Mouse (Mus musculus) liver, embryonic 11.5 days (tissue): ENCODE measurements around the gene Prss41. TPM values are rescaled to one million over a fixed set of nuclear protein-coding genes. Genes with fewer than 3 reads are reported as not detected.
A peak's percentile ranks its signal among the peaks of the same experiment; 100 is the strongest.

ENCODE experiments used
- ATAC-seq: fragments of 200-750 bp; cut with Nextera tagmentation; replicated peaks from 2 replicates; pipeline ENCODE4 v1.8.0; 2017; ENCODE audit warnings: moderate number of reproducible peaks, mild to moderate bottlenecking, moderate TSS enrichment, moderate library complexity; ENCODE audit not compliant: low FRiP score
- DNase-seq: peaks from one replicate; pipeline ENCODE4 v3.0.0-alpha.2; 2017; ENCODE audit warnings: low spot score
- H3K27ac ChIP-seq: fragments of 300-500 bp; sonication (generic); 2 replicates; pipeline ENCODE4 v1.5.1; 2014; ENCODE audit warnings: mild to moderate bottlenecking, low read depth, low read length, control low read depth
- H3K27me3 ChIP-seq: fragments of 300-500 bp; sonication (generic); replicated peaks from 2 replicates; pipeline ENCODE4 v1.6.1; 2014; ENCODE audit warnings: low read length, mixed read lengths; ENCODE audit not compliant: control insufficient read depth, insufficient read depth
- H3K36me3 ChIP-seq: fragments of 300-500 bp; sonication (generic); 2 replicates; pipeline ENCODE4 v1.6.1; 2014; ENCODE audit warnings: mild to moderate bottlenecking, low read length, moderate library complexity, mixed read lengths; ENCODE audit not compliant: control insufficient read depth, insufficient read depth
- H3K4me1 ChIP-seq: fragments of 300-500 bp; sonication (generic); replicated peaks from 2 replicates; pipeline ENCODE4 v1.6.1; 2014; ENCODE audit warnings: low read length, mixed read lengths; ENCODE audit not compliant: control insufficient read depth, insufficient read depth
- H3K4me2 ChIP-seq: fragments of 300-500 bp; sonication (generic); 2 replicates; pipeline ENCODE4 v1.6.1; 2014; ENCODE audit warnings: mild to moderate bottlenecking, control low read depth, moderate library complexity
- H3K4me3 ChIP-seq: fragments of 300-500 bp; sonication (generic); 2 replicates; pipeline ENCODE4 v1.5.1; 2014; ENCODE audit warnings: low read depth, low read length, control low read depth
- H3K9ac ChIP-seq: fragments of 300-500 bp; sonication (generic); 2 replicates; pipeline ENCODE4 v1.6.1; 2014; ENCODE audit warnings: low read depth, low read length, control low read depth
- H3K9me3 ChIP-seq: fragments of 300-500 bp; sonication (generic); 2 replicates; pipeline ENCODE4 v1.6.1; 2016; ENCODE audit warnings: low read length, inconsistent platforms, mixed read lengths; ENCODE audit not compliant: control insufficient read depth
- WGBS: fragments of 180-500 bp; shearing (Covaris S2); extraction: QIAGEN DNeasy Blood & Tissue Kit; methylation state at CpG from one replicate; pipeline ENCODE4 v1.1.7; 2014; 5-methylcytosine and 5-hydroxymethylcytosine counted together
- polyA plus RNA-seq: library from polyadenylated mRNA; unstranded; fragments of >200 nt; fragmentation: Nextera tagmentation; extraction: Ambion mirVana; gene quantifications from 2 replicates; pipeline ENCODE4 v1.2.1, GENCODE M21; 2014

The Prss41 gene
- polyA plus RNA-seq, 1 experiment from 2014 or later = 1.2 TPM

DNA sequence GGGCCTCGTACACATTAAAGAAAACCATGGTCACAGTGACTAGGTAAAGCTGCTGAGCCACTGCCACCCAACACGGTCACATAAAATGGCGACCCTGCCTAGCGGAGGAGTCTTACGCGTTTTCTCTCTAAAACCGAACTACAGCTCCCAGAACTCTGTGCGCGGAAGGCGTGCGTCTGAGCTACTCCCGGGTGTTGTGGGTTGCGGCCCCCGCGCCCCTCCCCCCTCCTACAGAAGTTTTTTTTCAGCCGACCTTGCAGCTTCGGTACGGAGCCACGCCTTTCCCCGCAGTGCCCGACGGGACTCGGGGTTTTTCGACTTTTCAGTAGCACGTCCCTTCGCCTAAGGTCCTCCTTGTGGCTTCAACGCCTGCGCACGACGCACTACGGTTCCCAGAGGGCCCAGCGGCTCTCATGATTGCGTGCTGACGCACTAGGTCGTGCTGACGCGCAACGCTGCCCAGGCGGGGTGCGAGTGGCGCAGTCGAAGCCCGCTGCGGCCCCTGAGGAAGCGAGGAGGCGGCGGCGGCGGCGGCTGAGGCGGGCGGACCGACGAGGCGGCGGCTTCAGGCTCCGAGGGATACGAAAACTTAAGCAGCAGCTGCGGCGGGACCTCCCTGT is 41.1 kb downstream of the Prss41 start:
- peaks cover 9% of the 10 kb centered on the region; the same call in 1 of the 2 replicates for H3K36me3 ChIP-seq
- WGBS = under 1% methylated on average over 58 of the region's 60 CpGs
- H3K4me1 ChIP-seq = peaks cover 15% of the 10 kb centered on the region
- H3K9me3 ChIP-seq = no peaks in the 10 kb centered on the region
- peak; percentile 94 for DNase-seq
- H3K27me3 ChIP-seq = no peaks in the 10 kb centered on the region
- peak overlapping the region; percentile 97 for H3K27ac ChIP-seq
- peak; percentile 98 for ATAC-seq
- peak overlapping the region; percentile 99 for H3K9ac ChIP-seq
- H3K4me2 ChIP-seq = peak overlapping the region; percentile 97
- H3K4me3 ChIP-seq = peak overlapping the region; percentile 99

DNA sequence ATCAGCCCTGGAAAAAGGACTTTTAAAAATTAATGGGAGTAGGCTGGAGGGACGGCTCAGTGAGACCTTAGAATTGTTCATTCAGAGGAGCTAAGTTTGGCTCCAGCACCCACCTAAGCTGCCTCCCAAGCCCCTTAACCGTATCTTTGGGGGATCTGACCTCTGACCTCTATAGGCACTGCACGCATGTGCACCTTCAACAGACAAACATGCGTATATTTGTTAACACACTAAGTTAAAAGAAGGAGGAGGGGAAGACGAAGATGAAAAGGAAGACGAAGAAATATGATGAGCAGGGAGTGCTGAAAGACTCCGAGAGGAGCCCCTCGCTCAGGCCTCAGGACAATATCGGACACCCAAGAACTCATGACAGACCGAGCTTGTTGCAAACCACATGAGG is 42.3 kb downstream of the Prss41 start:
- DNase-seq = no peak
- Histone ChIP-seq H3K4me1 (peaks cover 11% of the 10 kb centered on the region), H3K9me3 (no peaks in the 10 kb centered on the region), H3K27ac (no peak overlapping the region), H3K9ac (no peak overlapping the region), H3K4me2 (peak overlapping the region; percentile 17), H3K27me3 (no peaks in the 10 kb centered on the region), H3K36me3 (peaks cover 2% of the 10 kb centered on the region; the same call in 1 of the 2 replicates), H3K4me3 (no peak overlapping the region)
- ATAC-seq = no peak
- 93% methylated on average over 10 of the region's 10 CpGs for WGBS

DNA sequence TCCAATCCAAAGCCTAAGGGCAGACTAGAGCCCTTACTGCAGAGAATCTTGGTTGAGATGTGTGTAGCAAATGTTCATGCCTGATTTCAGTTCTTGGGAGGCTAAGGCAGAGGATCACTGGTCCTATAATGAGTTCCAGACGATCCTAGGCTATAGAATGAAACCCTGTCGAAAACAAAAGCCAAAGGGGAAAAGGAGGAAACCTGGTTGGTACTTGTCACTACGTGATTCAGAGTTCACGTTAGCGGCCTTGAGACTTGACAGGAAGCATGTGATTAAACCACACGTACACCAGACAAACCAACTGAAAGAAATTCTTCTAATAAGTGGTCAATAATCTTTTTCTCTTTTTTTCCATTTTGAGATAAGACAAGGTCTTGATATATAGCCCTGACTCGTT is 46.7 kb downstream of the Prss41 start:
- Histone ChIP-seq H3K4me2 (no peak overlapping the region), H3K4me3 (no peak overlapping the region), H3K4me1 (no peaks in the 10 kb centered on the region), H3K27ac (no peak overlapping the region), H3K27me3 (no peaks in the 10 kb centered on the region), H3K36me3 (no peaks in the 10 kb centered on the region), H3K9ac (no peak overlapping the region), H3K9me3 (no peaks in the 10 kb centered on the region)
- ATAC-seq (no peak), DNase-seq (no peak)
- WGBS = 49% methylated on average over 7 of the region's 7 CpGs

DNA sequence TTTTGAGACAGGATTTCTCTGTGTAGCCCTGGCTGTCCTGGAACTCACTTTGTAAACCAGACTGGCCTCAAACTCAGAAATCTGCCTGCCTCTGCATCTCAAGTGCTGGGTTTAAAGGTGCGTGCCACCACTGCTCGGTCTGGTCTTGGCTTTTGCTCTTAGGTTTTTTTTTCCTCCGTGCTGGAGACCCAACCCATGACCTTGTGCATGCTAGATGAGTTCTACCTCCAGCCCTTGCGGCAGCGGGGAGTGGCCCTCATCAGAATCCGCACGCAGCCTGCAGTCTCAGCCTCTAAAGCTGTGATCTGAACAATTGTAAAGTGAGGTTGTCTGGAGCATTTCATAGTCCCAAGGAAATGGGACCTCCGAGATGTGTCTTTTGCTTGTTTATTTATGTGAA is 48.6 kb downstream of the Prss41 start:
- DNase-seq = no peak
- H3K4me1 ChIP-seq = peaks cover 8% of the 10 kb centered on the region; the same call in 1 of the 2 replicates
- no peak for ATAC-seq
- no peak overlapping the region for H3K9ac ChIP-seq
- H3K4me2 ChIP-seq = no peak overlapping the region
- no peaks in the 10 kb centered on the region for H3K9me3 ChIP-seq
- H3K27ac ChIP-seq = no peak overlapping the region
- H3K36me3 ChIP-seq = no peaks in the 10 kb centered on the region
- H3K27me3 ChIP-seq = no peaks in the 10 kb centered on the region
- WGBS = 91% methylated on average over 8 of the region's 8 CpGs
- H3K4me3 ChIP-seq = no peak overlapping the region

DNA sequence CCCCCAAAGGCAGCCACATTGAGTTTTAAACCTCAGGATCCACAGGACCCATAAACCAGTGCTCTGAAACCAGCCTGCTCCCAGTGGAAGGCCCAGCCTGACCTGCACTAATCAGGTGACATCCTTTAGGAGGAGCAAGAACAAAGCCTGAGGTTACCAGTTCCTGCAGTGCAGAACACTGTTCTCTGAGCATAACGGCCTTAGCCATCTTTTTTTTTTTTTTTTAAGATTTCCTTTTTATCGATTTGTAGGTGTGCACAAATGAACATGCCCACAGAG is 53.0 kb downstream of the Prss41 start:
- no peaks in the 10 kb centered on the region for H3K36me3 ChIP-seq
- ATAC-seq (peak; percentile 16), DNase-seq (no peak)
- H3K4me2 ChIP-seq = peak overlapping the region; percentile 91
- peak overlapping the region; percentile 55 for H3K4me3 ChIP-seq
- no peaks in the 10 kb centered on the region for H3K9me3 ChIP-seq
- peak overlapping the region; percentile 74; the same call in 1 of the 2 replicates for H3K27ac ChIP-seq
- H3K27me3 ChIP-seq = no peaks in the 10 kb centered on the region
- H3K4me1 ChIP-seq = peaks cover 13% of the 10 kb centered on the region
- 57% methylated on average over 2 of the region's 2 CpGs for WGBS
- peak overlapping the region; percentile 91 for H3K9ac ChIP-seq

DNA sequence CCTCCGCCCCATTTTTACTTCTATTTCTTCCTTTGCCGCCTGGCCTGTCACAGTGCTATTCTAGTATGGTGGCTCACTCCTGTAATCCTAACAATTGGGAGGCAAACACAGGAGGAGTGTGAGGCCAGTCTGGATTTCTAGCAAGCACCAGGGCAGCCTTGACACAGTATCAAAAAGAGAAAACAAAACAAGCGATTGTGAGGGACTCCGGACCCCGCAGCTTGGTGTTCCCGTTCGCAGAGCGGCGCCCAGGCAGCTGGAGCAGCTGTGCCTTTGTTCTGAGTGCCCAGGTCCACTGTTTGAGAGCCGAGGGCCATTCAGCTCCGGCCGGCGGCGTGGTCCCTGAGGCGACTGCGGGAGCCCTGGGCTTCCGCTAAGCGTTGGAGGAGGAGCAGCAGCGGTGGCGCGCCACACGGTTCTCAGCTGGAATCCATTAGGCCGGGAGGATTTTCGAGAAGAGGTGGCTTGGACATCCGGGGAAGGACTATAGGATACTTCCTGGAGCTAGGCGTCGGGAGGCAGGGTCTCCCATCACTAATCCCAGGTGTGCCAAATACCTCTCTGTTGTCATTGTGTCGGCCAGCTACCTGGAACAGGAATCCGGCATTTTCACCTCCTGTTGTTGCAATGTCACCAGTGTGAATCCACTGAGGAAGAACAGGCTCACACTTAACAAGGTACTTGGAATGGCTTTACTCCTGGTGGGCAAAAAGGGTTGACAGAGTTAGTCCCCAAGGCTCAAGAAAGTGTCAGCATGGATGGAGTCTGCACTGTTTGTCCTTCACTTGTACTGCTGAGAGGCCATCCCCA is 53.5 kb downstream of the Prss41 start, which contains the start of gene Srrm2:
Gene Srrm2, plus strand, starts transcription at position 264 of the 810 bp plus-strand sequence.
- Histone ChIP-seq H3K27me3 (no peaks in the 10 kb centered on the region), H3K4me3 (peak within 1 kb of the TSS; percentile 55), H3K36me3 (no peaks in the 10 kb centered on the region), H3K4me2 (peak within 1 kb of the TSS; percentile 91), H3K4me1 (peaks cover 13% of the 10 kb centered on the region), H3K27ac (peak within 1 kb of the TSS; percentile 74), H3K9me3 (no peaks in the 10 kb centered on the region), H3K9ac (peak within 1 kb of the TSS; percentile 91)
- ATAC-seq (peak; percentile 57), DNase-seq (peak; percentile 74)
- WGBS = 4% methylated on average over 29 of the region's 29 CpGs

DNA sequence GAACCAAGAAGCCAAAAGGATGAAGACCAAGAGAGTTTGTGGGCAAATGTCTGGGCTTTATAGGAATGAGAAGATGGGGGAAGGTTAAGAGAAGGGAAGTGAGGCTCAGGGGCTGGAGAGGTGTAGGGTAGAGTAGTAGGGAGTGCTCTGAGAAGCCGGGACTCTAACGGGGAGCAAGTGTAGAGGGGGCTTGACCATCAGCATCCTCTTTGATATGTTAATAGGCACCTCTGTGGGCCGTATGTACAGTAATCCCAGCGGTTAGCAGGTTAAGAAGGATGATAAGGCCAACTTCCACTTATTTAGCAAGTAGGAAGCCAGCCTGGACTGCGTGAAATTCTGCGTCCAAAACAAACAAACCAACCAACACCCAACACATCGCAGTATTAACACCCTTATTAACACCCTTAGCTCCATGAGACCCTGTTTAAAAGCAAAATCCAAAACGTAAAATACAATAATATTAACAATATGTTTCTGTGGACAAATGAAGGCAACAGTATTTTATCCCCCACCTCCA is 54.2 kb downstream of the Prss41 start:
- peak overlapping the region; percentile 91 for H3K4me2 ChIP-seq
- H3K9ac ChIP-seq = peak overlapping the region; percentile 91
- peak overlapping the region; percentile 55 for H3K4me3 ChIP-seq
- H3K4me1 ChIP-seq = peaks cover 13% of the 10 kb centered on the region
- H3K27me3 ChIP-seq = no peaks in the 10 kb centered on the region
- peak overlapping the region; percentile 74 for H3K27ac ChIP-seq
- H3K9me3 ChIP-seq = no peaks in the 10 kb centered on the region
- no peaks in the 10 kb centered on the region for H3K36me3 ChIP-seq
- ATAC-seq (no peak; the same call in 1 of the 2 replicates), DNase-seq (no peak)
- 17% methylated on average over 8 of the region's 8 CpGs for WGBS

DNA sequence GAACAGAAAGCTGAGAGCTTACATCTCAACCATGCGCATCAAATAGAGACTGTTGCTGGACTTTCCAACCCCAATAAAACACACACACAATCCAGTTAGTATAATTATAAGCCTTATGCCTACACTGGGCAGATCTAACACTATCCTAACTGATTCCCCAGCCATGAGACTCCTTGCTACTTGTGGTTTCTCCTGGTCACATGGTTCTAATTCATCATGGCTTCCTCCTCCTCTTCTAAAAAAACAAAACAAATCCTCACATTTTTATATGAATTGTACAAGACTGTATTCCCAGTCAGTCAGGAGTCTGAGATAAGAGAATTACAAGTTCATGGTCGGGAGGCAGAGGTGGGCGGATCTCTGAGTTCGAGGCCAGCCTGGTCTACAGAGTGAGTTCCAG is 55.0 kb downstream of the Prss41 start:
- Histone ChIP-seq H3K27me3 (no peaks in the 10 kb centered on the region), H3K9ac (no peak overlapping the region), H3K4me1 (peaks cover 13% of the 10 kb centered on the region), H3K4me2 (no peak overlapping the region), H3K4me3 (no peak overlapping the region), H3K36me3 (no peaks in the 10 kb centered on the region), H3K9me3 (no peaks in the 10 kb centered on the region), H3K27ac (no peak overlapping the region)
- DNase-seq (no peak), ATAC-seq (no peak)
- WGBS = 72% methylated on average over 4 of the region's 4 CpGs
